Mouse (Mus musculus) urinary bladder, adult 2 months (tissue): Measurements from ENCODE around the gene Msi2. TPM values are rescaled to one million over a fixed set of nuclear protein-coding genes. Genes with fewer than 3 reads are reported as not detected.

Source experiments
- DNase-seq: peaks from one replicate; pipeline ENCODE4 v3.0.0; 2022; ENCODE audit warnings: low spot score
- polyA plus RNA-seq: library from polyadenylated mRNA; depleted of rRNA; stranded (reverse); fragments of >200 nt; gene quantifications from 2 replicates; pipeline ENCODE4 v1.2.3, GENCODE M21; 2012; rRNA removed

Gene Msi2
- 44.7 and 47.1 TPM in 2 replicates for polyA plus RNA-seq

- DNase-seq = peak; percentile 75
These were observed at the start of gene Msi2 for GRCm38 (mm10) chr11:88718050-88718765. TSS of gene Msi2 (minus strand) at chr11:88718513.

- no peak for DNase-seq
These were observed 47.3 kb upstream of the Msi2 start for GRCm38 (mm10) chr11:88765635-88766034.

GRCm38 (mm10) chr11:88763371-88763770, 45.1 kb upstream of the Msi2 start:
- DNase-seq = no peak

- DNase-seq = no peak
These were observed 41.2 kb upstream of the Msi2 start for GRCm38 (mm10) chr11:88759501-88759900.

- DNase-seq = no peak
These were observed 40.1 kb upstream of the Msi2 start for GRCm38 (mm10) chr11:88758402-88758801.

- no peak for DNase-seq
These were observed 27.0 kb upstream of the Msi2 start for GRCm38 (mm10) chr11:88745306-88745705.

- no peak for DNase-seq
These were observed 21.4 kb upstream of the Msi2 start for GRCm38 (mm10) chr11:88739574-88740295.

GRCm38 (mm10) chr11:88729363-88729762, 11.1 kb upstream of the Msi2 start:
- DNase-seq = no peak

GRCm38 (mm10) chr11:88728508-88728890, 10.2 kb upstream of the Msi2 start:
- DNase-seq = peak; percentile 48

- no peak for DNase-seq
These were observed 9.6 kb upstream of the Msi2 start for GRCm38 (mm10) chr11:88727768-88728507.

GRCm38 (mm10) chr11:88721144-88721636, 2.9 kb upstream of the Msi2 start:
- DNase-seq = no peak

GRCm38 (mm10) chr11:88720261-88721143, 2.2 kb upstream of the Msi2 start:
- DNase-seq = no peak

GRCm38 (mm10) chr11:88719601-88720000, 1.3 kb upstream of the Msi2 start:
- DNase-seq = no peak

GRCm38 (mm10) chr11:88718766-88719595, 668 bp upstream of the Msi2 start:
- DNase-seq = no peak

- no peak for DNase-seq
These were observed 666 bp downstream of the Msi2 start for GRCm38 (mm10) chr11:88717644-88718049.

- DNase-seq = no peak
These were observed 1.2 kb downstream of the Msi2 start for GRCm38 (mm10) chr11:88717016-88717643.

GRCm38 (mm10) chr11:88716061-88716994, 2.0 kb downstream of the Msi2 start:
- no peak for DNase-seq

GRCm38 (mm10) chr11:88715299-88715698, 3.0 kb downstream of the Msi2 start:
- DNase-seq = no peak

- no peak for DNase-seq
These were observed 4.2 kb downstream of the Msi2 start for GRCm38 (mm10) chr11:88714127-88714526.
